Mouse (Mus musculus): ENCODE measurements around the gene Tbx20.

The Tbx20 gene

GRCm38 (mm10) chr9:24774160-24774969 is at the start of gene Tbx20:
TSS of gene Tbx20 (minus strand) at chr9:24774303.
- no peak for DNase-seq (ENCODE audit: low spot score in 2 of 2)

GRCm38 (mm10) chr9:24818511-24818910 is 44.4 kb upstream of the Tbx20 start:
- DNase-seq (ENCODE audit: low spot score in 2 of 2) = no peak

GRCm38 (mm10) chr9:24812461-24812860 is 38.4 kb upstream of the Tbx20 start:
- peak in 1 of 2 experiments; percentile 6 for DNase-seq (ENCODE audit: low spot score in 2 of 2)

GRCm38 (mm10) chr9:24792110-24792509 is 18.0 kb upstream of the Tbx20 start:
- no peak for DNase-seq (ENCODE audit: low spot score in 2 of 2)

GRCm38 (mm10) chr9:24789396-24789795 is 15.3 kb upstream of the Tbx20 start:
- no peak for DNase-seq (ENCODE audit: low spot score in 2 of 2)

- DNase-seq (ENCODE audit: low spot score in 2 of 2) = no peak
Measured at GRCm38 (mm10) chr9:24782338-24782737, 8.2 kb upstream of the Tbx20 start.

GRCm38 (mm10) chr9:24780929-24781441 is 6.9 kb upstream of the Tbx20 start:
- DNase-seq (ENCODE audit: low spot score in 2 of 2) = no peak

GRCm38 (mm10) chr9:24780391-24780928 is 6.4 kb upstream of the Tbx20 start:
- DNase-seq (ENCODE audit: low spot score in 2 of 2) = no peak

GRCm38 (mm10) chr9:24779975-24780374 is 5.9 kb upstream of the Tbx20 start:
- no peak for DNase-seq (ENCODE audit: low spot score in 2 of 2)

- no peak for DNase-seq (ENCODE audit: low spot score in 2 of 2)
Measured at GRCm38 (mm10) chr9:24778571-24778970, 4.5 kb upstream of the Tbx20 start.

GRCm38 (mm10) chr9:24777961-24778360 is 3.9 kb upstream of the Tbx20 start:
- DNase-seq (ENCODE audit: low spot score in 2 of 2) = no peak

GRCm38 (mm10) chr9:24777176-24777895 is 3.2 kb upstream of the Tbx20 start:
- DNase-seq (ENCODE audit: low spot score in 2 of 2) = no peak

GRCm38 (mm10) chr9:24776487-24776886 is 2.4 kb upstream of the Tbx20 start:
- DNase-seq (ENCODE audit: low spot score in 2 of 2) = no peak

- DNase-seq (ENCODE audit: low spot score in 2 of 2) = no peak
Measured at GRCm38 (mm10) chr9:24775567-24775966, 1.5 kb upstream of the Tbx20 start.

GRCm38 (mm10) chr9:24775001-24775400 is 898 bp upstream of the Tbx20 start:
- DNase-seq (ENCODE audit: low spot score in 2 of 2) = no peak

- DNase-seq (ENCODE audit: low spot score in 2 of 2) = no peak
Measured at GRCm38 (mm10) chr9:24773669-24774068, 434 bp downstream of the Tbx20 start.

GRCm38 (mm10) chr9:24773171-24773570 is 932 bp downstream of the Tbx20 start:
- DNase-seq (ENCODE audit: low spot score in 2 of 2) = no peak

GRCm38 (mm10) chr9:24772431-24773120 is 1.5 kb downstream of the Tbx20 start:
- DNase-seq (ENCODE audit: low spot score in 2 of 2) = no peak

- DNase-seq (ENCODE audit: low spot score in 2 of 2) = no peak
Measured at GRCm38 (mm10) chr9:24771713-24772112, 2.4 kb downstream of the Tbx20 start.

GRCm38 (mm10) chr9:24770941-24771405 is 3.1 kb downstream of the Tbx20 start:
- no peak for DNase-seq (ENCODE audit: low spot score in 2 of 2)

GRCm38 (mm10) chr9:24770149-24770940 is 3.8 kb downstream of the Tbx20 start:
- DNase-seq (ENCODE audit: low spot score in 2 of 2) = no peak

All from cerebellum, postnatal 4 days (tissue).